Mouse (Mus musculus): Measurements from ENCODE around the gene Tssc4. TPM values are rescaled to one million over a fixed set of nuclear protein-coding genes. Genes with fewer than 3 reads are reported as not detected.

Gene Tssc4
- total RNA-seq (2023) = 10 to 100 TPM; 17.8 to 18.4 TPM

DNA sequence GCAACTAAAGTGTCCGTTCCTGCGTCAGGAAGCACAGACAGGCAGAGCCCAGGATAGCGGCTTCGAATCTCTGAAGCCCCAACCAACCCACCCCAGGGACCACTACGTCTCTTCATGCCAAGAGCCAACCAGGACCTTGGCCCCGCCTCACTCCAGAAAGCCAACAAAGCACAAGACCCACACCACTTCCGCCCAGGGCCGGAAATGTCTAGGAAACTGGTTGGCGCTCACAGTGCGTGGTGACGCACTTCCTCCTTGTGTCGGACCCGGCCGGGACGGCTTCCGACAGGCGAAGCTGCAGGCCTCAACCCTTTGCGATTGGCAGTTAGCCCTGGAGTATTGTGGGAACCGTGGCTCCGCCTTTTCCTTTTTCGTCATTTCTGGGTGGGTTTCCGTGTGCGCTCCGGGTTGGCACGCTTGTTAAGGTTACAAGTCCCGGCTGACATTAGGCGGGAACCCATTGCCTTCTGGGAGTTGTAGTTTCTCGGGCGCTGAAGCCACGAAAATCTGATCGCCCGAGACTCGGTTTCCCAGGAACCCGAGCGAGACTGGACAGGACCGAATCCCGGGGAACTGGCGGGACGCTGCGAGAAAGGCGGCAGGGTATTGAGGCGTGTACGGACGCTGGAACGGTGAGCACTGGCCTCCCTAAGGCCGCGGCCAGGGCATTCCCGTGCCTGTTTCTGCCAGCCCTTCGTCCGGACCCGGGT is at the start of gene Tssc4:
TSS of gene Tssc4 (plus strand) at position 368 of the 710 bp plus-strand sequence.

DNA sequence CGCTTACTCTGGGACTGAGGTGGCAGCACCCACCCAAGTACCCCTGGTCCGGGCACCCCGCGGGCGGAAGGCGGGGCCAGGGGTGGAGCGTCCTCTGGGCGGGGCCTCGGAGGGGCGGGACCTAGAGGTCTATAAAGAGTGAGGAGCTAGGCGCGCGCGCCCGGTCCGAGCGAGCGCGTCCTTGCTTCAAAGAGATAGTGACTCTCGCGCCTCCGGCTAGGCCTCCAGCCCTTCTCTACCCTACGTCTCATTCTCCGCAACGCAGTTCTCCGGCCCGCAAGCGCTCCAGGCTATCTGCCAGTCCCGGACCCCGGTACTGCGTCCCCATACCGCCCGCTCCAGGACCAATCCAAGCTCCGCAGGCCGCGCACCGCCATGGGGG is 16.4 kb upstream of the Tssc4 start, which contains the start of gene Cd81:
TSS of gene Cd81 (plus strand) at position 114 of the 382 bp plus-strand sequence.

GRCm38 (mm10) chr7:143094592-143095553 is 25.8 kb downstream of the Tssc4 start, which contains the start of gene Trpm5:
TSS of gene Trpm5 (minus strand) at chr7:143094642.

DNA sequence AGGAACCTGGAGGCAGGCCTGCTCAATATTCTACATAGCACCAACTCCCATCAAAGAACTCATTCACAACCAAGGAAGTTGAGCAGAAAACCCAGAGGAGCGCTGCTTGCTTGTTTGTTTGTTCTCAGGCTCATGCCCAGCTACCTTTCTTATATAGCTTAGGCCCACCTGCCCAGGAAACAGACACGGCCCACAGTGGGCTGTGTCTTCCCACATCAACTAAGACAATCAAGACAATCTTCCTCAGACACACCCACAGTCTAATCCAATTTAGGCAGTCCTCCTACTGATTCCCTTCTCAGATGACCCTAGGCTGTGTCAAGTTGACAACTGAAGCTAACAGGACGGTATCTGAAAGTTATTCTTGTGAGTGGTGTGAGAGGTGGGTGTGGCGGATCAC is 37.0 kb downstream of the Tssc4 start, which contains the start of gene Kcnq1:
TSS of gene Kcnq1 (plus strand) at position 301 of the 400 bp plus-strand sequence.

Other genes starting within 250 kb of the Tssc4 start
- not detected for gene Th, start 138.1 kb upstream of the Tssc4 start, total RNA-seq (2023)
- gene Ascl2, start 100.0 kb upstream of the Tssc4 start, total RNA-seq (2023) = 1 to 10 TPM; 2.4 to 2.5 TPM
- gene Tspan32, start 64.2 kb upstream of the Tssc4 start, total RNA-seq (2023) = 10 to 100 TPM; 54.2 to 68.9 TPM
- gene Cd81, start 16.5 kb upstream of the Tssc4 start, total RNA-seq (2023) = 10 to 100 TPM; 57.3 to 67.3 TPM
- not detected for gene Trpm5, start 25.4 kb downstream of the Tssc4 start, total RNA-seq (2023)
- gene Kcnq1, start 37.1 kb downstream of the Tssc4 start, total RNA-seq (2023) = not detected

All from neutrophil, adult 83 days (primary cell).